Mouse (Mus musculus): ENCODE measurements around the gene Ptprk.

Ptprk gene

DNA sequence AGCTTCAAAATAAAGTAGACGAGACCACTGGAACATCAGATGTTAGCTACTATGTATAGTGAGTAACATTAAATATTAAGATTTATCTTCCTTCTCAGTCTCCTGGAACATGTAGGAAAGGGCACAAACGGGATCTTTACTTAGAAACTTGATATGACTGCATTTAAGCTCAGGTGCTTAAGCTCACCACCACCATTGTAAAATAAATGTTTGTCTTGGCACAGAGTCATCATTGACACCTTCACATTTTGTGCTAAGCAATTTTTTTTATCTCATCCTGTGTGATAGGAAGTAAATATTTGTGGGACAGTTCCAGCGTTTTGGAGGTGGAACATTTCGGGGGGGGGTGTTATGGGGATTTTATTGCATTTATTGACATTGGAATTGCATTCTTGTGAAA is 375.2 kb downstream of the Ptprk start:
- no peak for DNase-seq

DNA sequence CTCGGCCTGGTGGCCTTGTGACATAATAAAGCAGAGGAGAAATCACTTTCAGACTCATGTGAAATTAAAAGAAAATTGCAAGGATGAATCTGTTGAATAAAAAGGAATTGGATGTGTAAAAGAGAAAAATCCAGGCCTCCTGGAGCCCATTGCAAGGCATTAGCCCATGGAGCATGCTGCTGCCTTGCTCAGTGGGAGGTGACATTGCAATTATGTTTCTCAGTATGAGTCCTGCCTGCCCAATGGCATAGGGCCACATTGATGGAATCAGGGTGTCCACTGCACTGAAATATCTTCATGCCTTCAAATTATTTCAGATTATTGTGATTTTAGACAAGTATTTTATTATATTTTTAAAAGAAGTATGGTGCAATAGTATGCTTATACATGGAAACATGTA is 376.0 kb downstream of the Ptprk start:
- peak; percentile 10 for DNase-seq

DNA sequence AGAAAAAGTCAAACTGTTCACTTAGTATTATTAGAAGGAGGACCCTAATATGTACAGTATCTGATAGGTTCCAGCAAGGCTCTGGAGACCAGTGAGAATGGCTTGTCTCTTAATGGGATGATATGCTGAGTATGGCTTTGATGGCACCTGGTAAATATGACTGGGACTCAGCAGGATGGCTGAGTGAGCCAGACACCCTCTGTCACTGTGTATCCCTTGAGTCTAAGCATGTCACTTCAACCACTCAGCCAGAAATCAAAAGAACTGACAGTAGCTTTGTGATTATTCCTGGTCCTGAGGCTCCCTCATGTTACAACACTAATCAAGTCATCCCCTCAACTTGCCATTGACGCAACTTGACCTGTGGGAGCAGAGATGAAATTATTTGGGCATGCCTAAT is 383.4 kb downstream of the Ptprk start:
- DNase-seq = no peak

DNA sequence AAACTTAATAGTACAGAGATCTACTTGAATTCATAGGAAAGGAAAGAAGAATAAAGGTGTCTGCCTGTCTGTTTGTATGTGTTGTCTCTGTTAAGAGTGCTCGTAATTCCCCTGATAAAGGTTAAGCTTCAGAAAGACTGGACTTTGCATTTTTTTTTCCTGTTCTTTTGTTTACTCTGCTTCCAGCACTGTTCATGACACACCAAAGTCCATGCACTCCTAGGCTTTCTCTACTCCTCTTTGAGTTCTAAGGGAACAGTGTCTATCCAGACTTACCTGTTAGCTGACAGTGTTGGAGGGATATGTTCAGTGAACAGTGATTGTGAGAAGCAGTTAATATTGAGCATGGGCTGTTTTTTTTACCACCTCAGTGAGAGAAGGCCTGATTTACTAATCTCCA is 385.3 kb downstream of the Ptprk start:
- no peak for DNase-seq

DNA sequence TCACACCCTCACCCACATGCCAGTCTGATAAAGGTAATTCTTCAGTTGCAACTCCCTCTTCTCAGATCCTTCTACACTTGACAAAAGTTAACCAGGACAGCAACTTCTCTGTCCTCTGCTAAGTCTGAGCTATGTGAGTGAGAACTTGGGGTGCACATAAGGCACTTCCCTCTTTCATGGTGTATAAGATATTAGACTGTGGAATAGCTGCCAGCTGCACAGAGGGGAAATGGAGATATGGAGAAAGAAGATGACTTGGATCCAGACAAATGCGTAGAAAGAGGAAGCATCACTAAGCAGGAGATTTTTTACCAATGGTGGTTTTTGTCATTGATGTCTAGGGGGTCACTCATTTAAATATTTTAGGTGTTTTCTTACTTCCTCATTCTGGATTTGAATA is 389.1 kb downstream of the Ptprk start:
- DNase-seq = no peak

DNA sequence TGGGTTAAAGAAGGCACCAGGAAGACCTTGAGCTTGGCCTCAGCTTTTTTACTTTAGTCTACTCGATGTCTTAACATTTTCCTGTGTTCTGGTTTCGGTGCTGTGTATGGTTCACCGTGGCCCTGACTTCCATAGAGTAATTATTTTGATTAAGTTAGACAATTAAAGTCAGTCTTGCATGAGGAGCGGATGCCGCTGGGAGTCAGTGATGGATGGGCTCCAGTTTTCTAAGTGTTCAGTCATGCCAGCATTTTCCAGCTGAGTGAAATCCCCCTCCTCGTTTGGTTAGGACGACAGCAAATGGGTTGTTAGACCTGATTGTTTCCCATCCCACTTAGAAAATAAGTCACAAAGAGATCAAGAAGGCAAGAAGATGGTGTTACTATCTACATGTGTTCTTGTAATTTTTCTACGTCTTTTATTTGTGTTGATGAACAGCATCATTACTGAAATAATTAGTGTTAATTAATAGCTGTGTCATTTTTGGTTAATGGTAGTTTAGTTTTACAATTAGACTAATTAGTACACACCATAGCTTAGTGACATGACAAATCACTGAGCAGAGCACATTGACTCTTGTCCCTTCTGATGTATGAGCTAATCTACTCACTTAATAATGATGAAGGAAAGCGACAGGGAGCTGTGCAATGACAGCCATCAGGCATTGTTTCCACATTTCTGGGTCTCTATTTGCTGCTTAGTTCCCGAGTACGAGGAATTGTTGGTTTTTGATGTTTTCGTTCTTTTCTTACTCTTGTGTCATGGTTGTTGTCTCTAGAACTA is 390.3 kb downstream of the Ptprk start:
- no peak for DNase-seq

DNA sequence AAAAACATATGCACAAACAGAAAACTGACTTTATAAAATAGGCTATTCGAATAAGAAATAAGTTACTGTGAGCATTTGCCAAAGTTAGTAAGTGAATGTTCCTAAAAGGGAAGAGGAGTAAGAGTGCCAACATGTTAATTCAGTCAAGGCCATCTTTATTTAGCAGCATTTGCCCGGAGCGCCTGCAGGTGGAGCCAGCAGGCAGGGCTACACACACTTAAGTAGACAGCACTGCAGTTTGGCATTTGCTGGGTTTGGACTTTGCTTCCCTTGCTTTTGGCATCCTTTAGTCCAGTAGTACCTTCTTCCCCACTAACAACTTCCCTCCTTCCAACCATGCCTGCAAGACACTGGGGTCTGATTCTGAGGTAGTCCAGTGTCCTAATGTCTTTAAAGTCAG is 411.0 kb downstream of the Ptprk start:
- peak; percentile 45 for DNase-seq

DNA sequence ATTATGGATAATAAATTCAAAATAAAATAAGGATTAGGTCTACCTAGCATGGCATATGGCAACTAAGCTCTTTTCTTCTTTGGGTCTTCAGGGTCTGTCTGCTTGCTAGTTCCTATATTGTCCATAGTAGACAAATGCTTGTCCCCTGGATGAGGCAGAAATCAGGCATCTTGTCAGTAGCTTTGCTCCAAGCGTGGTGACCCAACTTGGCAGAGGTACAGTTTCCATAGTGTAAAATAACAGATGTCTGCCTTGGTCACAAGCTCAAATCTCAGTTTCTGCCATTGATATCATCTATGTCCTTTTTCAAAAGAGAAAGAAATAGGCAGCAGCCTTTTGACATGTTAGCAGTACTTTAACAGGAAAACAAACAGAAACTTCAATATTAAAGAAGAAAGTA is 416.4 kb downstream of the Ptprk start:
- DNase-seq = peak; percentile 12

DNA sequence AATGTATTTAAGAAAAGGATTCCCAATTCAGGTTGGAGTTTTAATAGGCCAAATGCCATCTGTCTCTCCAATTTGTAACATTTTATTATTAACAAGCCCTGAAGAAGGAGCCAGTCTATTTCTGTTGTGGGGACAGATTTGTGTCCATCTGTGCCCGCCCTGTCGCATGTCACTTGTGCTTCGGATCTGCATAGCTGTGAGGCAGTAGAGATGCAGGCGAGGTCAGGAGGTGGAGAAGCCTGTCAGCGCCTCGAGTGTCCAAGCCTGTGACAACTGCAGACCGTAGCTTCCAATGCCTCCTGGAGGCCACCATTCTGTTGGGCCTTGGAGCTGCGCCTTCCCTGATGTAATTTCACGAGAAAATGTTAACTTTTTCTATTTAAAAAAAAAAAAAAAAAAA is 417.6 kb downstream of the Ptprk start:
- DNase-seq = peak; percentile 85

GRCm38 (mm10) chr10:28492870-28493269 is 418.2 kb downstream of the Ptprk start:
- DNase-seq = peak; percentile 18

DNA sequence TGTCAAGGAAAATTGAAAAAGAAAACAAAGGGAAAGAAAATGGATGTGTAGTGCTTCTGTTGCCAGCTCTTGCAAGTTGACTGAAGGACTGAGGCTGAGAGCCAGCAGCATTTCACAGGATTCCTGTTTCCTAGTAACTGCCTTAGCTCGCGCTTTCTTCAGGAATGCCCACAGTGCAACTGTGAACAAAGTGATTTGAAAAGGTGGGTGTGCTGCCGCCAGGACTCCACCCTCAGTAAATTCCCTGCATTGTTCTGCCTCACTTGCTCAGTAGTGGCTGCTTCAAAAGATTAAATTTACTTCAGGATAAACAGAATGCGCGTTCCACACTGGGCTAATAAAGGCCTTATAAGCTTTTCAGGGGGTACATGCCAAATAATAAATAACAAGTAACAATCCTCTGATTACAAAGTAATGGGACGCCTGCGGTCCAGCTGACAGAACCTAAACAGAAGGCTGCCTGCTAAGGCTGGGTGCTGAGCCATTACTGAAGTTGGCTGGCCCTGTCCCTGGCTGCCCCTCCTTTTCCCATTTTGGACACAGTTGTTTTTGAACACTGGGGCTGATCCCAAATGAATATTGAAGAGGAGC is 418.7 kb downstream of the Ptprk start:
- peak; percentile 32 for DNase-seq

GRCm38 (mm10) chr10:28497791-28498190 is 423.2 kb downstream of the Ptprk start:
- DNase-seq = no peak

GRCm38 (mm10) chr10:28498504-28498903 is 423.9 kb downstream of the Ptprk start:
- DNase-seq = no peak

GRCm38 (mm10) chr10:28513601-28514000 is 439.0 kb downstream of the Ptprk start:
- no peak for DNase-seq

DNA sequence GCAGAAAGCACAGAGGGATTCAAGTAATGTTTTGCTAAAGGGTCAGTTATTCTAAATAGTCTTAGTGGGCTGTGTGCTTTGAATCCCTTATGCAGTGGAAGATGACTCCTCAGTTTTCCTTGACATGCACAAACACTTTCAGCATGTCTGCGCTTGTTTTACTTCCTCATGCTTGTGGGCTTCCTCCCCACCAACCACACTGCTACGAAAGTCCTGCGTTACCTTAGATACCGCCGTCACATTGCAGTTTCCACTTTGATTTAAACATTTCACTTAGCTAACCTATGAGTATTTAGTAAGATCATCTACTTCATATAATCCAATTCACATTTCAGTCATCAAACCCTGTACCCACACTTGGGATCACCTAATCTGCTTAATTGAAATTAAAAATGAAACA is 441.5 kb downstream of the Ptprk start:
- no peak for DNase-seq

- DNase-seq = no peak
These were observed 443.7 kb downstream of the Ptprk start for GRCm38 (mm10) chr10:28518297-28518696.

DNA sequence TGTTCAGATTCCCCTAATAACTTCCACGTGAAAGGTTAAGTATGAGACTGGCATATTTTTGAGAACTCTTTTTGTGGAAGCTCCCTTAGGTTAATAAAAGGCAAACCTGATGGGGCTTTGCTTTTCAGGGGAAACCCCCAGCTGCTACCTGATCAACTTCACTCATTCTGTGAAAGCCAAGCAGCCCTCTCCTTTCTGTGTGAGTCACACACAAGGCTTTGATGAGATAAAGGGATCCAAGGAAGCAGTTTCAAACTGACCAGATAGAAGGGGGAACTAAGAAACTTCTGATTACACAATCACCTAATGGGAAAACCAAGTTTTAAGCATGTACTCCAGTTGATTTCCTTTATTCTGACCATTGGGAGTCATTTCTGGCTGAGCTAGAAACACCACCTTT is 445.2 kb downstream of the Ptprk start:
- no peak for DNase-seq

DNA sequence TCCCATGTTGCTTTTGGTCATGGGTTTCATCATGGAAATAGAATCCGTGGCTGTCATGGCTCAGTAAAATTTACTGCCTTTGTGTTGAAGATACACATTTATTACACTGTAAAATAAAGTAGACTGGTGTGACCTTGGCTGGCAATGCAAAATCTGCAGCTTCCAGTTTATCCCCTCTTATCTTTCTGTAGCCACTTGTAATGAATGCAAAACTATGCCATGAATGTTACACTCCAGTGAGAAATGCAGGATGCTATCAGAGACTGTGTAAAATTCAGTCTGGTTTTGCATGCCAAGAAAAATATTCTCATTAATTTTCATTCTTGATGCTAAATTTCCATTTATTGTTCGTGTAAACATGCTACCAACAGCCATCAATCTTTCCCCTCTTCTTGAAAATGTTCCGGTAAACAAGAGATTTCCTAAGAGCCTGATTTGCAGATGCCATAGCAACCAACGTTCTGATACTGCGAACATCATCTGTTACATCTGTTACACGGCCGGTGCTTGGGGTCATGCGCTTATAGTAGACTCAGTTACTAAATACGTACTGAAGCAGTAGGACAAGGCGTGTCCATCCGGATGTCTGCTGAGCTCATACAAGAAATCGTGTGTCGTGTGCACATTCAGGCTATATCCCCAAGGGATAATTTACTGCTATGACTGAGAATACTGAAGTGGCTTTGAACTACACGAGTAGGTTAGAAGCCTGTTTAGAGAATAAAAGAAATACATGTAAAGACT is 449.5 kb downstream of the Ptprk start:
- DNase-seq = no peak

DNA sequence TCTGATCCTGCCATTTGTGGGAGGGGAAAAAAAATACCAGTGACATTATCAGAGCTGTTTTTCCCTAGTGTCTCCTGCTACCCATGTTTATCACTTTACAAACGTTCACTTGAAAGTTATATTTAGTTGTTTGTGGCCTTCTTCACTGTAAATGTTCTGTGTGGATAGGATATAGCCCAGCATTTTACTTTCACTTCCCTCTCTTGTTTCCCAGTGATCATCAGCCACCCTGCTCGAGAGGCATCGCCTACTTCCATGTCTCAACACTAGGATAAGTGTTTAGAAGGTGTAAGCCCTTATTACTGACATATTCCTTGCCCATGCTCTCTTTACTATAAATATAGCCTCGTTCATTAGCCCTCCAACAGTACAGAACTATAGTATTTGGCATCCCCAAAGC is 466.0 kb downstream of the Ptprk start:
- no peak for DNase-seq

GRCm38 (mm10) chr10:28542754-28543153 is 468.1 kb downstream of the Ptprk start:
- DNase-seq = no peak

DNA sequence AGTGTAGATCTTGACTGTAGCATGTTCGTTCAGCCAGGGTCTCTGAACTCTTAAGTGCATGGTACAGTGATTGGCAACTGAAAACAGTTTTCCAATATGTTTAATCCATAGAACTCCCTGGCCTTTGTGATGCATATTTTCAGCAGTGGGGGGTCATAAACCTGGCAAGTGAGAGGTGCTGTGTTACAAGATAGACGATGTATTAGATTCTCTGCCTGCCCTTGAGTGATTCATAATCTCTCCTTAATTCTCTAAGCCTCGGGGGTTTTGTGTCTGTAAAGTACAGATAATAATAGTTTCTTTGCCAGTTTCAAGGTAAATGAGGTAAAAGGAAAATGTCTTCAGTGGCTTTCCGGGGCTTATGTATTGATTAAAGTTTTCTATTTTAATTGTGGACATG is 475.9 kb downstream of the Ptprk start:
- DNase-seq = no peak

- no peak for DNase-seq
These were observed 477.4 kb downstream of the Ptprk start for GRCm38 (mm10) chr10:28552068-28552467.

DNA sequence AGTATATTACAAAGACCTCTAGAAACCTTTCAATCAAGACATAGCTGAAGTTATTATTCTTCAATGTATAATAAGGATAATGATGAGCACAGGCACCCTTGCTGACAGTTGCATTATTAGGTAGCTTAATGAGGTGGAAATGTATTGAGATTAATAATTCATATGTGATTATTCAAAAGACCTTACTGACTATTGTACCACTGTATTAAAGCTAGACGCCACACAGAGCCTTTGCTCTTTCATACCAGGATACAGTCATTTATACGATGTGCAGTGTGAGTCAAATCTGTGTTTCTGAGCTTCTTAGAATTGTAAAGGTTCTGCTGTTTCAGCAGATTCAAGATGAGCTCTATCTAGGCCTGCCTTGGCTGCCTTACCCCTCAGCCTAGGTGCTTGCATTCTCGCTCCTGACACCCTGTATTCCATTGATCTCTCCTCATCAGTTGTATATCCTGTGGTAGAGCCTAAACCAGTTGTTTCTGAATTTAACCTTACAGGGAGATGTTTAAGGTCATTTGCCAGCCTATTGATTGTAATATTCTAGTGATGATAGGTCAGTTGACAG is 489.6 kb downstream of the Ptprk start:
- DNase-seq = no peak

GRCm38 (mm10) chr10:28566378-28566777 is 491.8 kb downstream of the Ptprk start:
- DNase-seq = no peak
